Mouse (Mus musculus): ENCODE data around the gene Eef1b2. TPM values are rescaled to one million over a fixed set of nuclear protein-coding genes. Genes with fewer than 3 reads are reported as not detected.
A peak's percentile ranks its signal among the peaks of the same experiment; 100 is the strongest.
"Not testable (repeated sequence)": the region's sequence is repeated elsewhere in the genome, so short reads cannot be mapped to it uniquely, and the experiment has no call there.

Gene Eef1b2
- 130 and 206 TPM in 2 replicates for polyA plus RNA-seq (2012; ENCODE audit: insufficient read depth, low replicate concordance)

GRCm38 (mm10) chr1:63176604-63177421 is at the start of gene Eef1b2, which contains the start of gene Ndufs1:
Gene Eef1b2, plus strand, starts transcription at chr1:63176825.
Gene Ndufs1, minus strand, starts transcription at chr1:63176833.
- no peaks in the 10 kb centered on the region for H3K27me3 ChIP-seq (replicated peaks)
- peak within 1 kb of the TSS; percentile 92 for H3K4me3 ChIP-seq (replicated peaks)
- H3K36me3 ChIP-seq (replicated peaks; ENCODE audit: low read length), result peaks cover 38% of the 10 kb centered on the region
- H3K9me3 ChIP-seq, result no peaks in the 10 kb centered on the region
- TF ChIP-seq FLI1 (IDR thresholded peaks at IDR 0.05; ENCODE audit: low read length) (no peak), GATA1 (IDR thresholded peaks at IDR 0.05; ENCODE audit: borderline replicate concordance, low read length) (no peak)
- H3K4me1 ChIP-seq, result peaks cover 36% of the 10 kb centered on the region

DNA sequence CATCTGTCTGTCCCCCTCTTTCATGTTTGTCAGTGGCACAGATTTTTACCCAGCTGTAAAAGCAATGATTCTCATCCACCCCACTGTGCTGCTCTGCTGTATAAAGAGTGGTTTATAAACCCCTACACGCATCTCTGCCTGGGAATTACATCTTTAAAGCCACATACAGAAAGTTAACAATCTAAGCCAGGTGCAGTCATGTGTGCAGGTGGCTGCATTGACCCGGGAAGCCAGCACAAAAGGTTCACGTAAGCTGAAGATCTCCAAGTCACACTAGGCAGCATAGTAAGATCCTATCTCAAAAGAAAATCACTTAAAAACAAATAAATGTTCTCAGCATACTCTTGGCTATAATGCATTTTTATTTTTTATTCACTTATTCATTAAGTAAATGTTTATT is 47.4 kb upstream of the Eef1b2 start:
- Histone ChIP-seq H3K9me3 (0 out of 2 replicates have a peak, but pooled peaks cover 3% of the 10 kb centered on the region), H3K4me1 (peaks cover 42% of the 10 kb centered on the region), H3K4me3 (replicated peaks) (peak overlapping the region; percentile 23), H3K36me3 (replicated peaks; ENCODE audit: low read length) (peaks cover 57% of the 10 kb centered on the region), H3K27me3 (replicated peaks) (no peaks in the 10 kb centered on the region)
- TF ChIP-seq GATA1 (IDR thresholded peaks at IDR 0.05; ENCODE audit: borderline replicate concordance, low read length) (no peak), FLI1 (IDR thresholded peaks at IDR 0.05; ENCODE audit: low read length) (no peak)

DNA sequence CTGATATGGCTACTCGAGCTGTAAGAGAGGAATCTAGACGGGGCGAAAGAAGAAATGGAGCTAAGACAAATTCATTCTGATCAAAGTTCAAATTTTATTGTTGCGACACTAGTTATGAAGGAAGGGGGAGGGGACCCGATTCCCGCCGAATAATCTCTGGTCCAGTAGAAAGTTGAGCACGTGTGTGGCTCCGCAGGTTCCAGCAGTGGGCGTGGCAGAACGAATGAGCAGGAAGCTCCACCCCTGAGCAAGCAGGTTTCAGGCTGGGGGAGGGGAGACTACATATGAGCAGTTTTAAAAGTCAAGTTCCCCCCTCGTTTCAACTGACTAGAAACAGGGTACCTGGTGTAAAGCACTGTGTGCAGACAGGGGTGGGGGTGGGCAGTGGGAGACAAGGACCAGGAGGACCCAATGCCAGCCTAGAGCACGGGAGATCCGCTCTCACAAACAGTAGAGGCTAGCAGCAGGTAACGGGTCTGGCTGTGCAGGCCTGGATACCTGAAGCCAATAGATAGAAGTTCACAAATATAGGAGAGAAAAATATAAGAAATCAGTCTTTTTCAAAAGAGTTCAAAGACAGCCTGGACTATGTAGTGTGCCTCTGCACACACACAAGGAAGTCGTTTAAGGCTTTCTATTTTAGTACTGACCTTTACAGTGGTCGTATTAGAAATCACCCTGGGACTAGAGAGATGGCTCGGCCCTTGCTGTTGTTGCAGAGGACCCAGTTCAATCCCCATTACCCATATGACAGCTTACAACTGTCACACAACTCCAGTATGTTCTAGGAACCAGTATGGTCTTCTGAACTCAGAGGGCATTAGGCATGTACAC is 46.6 kb upstream of the Eef1b2 start:
- H3K27me3 ChIP-seq (replicated peaks), result no peaks in the 10 kb centered on the region
- H3K36me3 ChIP-seq (replicated peaks; ENCODE audit: low read length), result peaks cover 52% of the 10 kb centered on the region
- peaks cover 42% of the 10 kb centered on the region for H3K4me1 ChIP-seq
- TF ChIP-seq FLI1 (IDR thresholded peaks at IDR 0.05; ENCODE audit: low read length), result no peak
- TF ChIP-seq GATA1 (IDR thresholded peaks at IDR 0.05; ENCODE audit: borderline replicate concordance, low read length), result no peak
- H3K9me3 ChIP-seq, result 0 out of 2 replicates have a peak, but pooled peaks cover 3% of the 10 kb centered on the region
- H3K4me3 ChIP-seq (replicated peaks), result peak overlapping the region; percentile 87

GRCm38 (mm10) chr1:63130883-63131282 is 45.7 kb upstream of the Eef1b2 start:
- H3K36me3 ChIP-seq (replicated peaks; ENCODE audit: low read length), result peaks cover 44% of the 10 kb centered on the region
- TF ChIP-seq FLI1 (IDR thresholded peaks at IDR 0.05; ENCODE audit: low read length) (no peak), GATA1 (IDR thresholded peaks at IDR 0.05; ENCODE audit: borderline replicate concordance, low read length) (no peak)
- H3K9me3 ChIP-seq, result 0 out of 2 replicates have a peak, but pooled peaks cover 3% of the 10 kb centered on the region
- peaks cover 34% of the 10 kb centered on the region for H3K4me1 ChIP-seq
- no peak overlapping the region for H3K4me3 ChIP-seq (replicated peaks)
- H3K27me3 ChIP-seq (replicated peaks), result no peaks in the 10 kb centered on the region

GRCm38 (mm10) chr1:63131766-63132165 is 44.9 kb upstream of the Eef1b2 start:
- H3K27me3 ChIP-seq (replicated peaks), result no peaks in the 10 kb centered on the region
- H3K4me1 ChIP-seq, result peaks cover 32% of the 10 kb centered on the region
- H3K9me3 ChIP-seq, result 0 out of 2 replicates have a peak, but pooled peaks cover 3% of the 10 kb centered on the region
- H3K4me3 ChIP-seq (replicated peaks), result no peak overlapping the region
- TF ChIP-seq GATA1 (IDR thresholded peaks at IDR 0.05; ENCODE audit: borderline replicate concordance, low read length) (no peak), FLI1 (IDR thresholded peaks at IDR 0.05; ENCODE audit: low read length) (no peak)
- peaks cover 41% of the 10 kb centered on the region for H3K36me3 ChIP-seq (replicated peaks; ENCODE audit: low read length)

- H3K27me3 ChIP-seq (replicated peaks), result no peaks in the 10 kb centered on the region
- H3K4me1 ChIP-seq, result peaks cover 37% of the 10 kb centered on the region
- H3K36me3 ChIP-seq (replicated peaks; ENCODE audit: low read length), result peaks cover 37% of the 10 kb centered on the region
- H3K9me3 ChIP-seq, result no peaks in the 10 kb centered on the region
- no peak overlapping the region for H3K4me3 ChIP-seq (replicated peaks)
- no peak for TF ChIP-seq GATA1 (IDR thresholded peaks at IDR 0.05; ENCODE audit: borderline replicate concordance, low read length)
- TF ChIP-seq FLI1 (IDR thresholded peaks at IDR 0.05; ENCODE audit: low read length), result no peak
Measured at GRCm38 (mm10) chr1:63134530-63134929, 42.1 kb upstream of the Eef1b2 start.

GRCm38 (mm10) chr1:63137971-63138370 is 38.7 kb upstream of the Eef1b2 start:
- Histone ChIP-seq H3K36me3 (replicated peaks; ENCODE audit: low read length) (peaks cover 48% of the 10 kb centered on the region), H3K4me1 (peaks cover 22% of the 10 kb centered on the region), H3K4me3 (replicated peaks) (no peak overlapping the region), H3K9me3 (no peaks in the 10 kb centered on the region), H3K27me3 (replicated peaks) (no peaks in the 10 kb centered on the region)
- TF ChIP-seq GATA1 (IDR thresholded peaks at IDR 0.05; ENCODE audit: borderline replicate concordance, low read length), result no peak
- no peak for TF ChIP-seq FLI1 (IDR thresholded peaks at IDR 0.05; ENCODE audit: low read length)

GRCm38 (mm10) chr1:63138586-63138985 is 38.0 kb upstream of the Eef1b2 start:
- H3K9me3 ChIP-seq; H3K4me3 ChIP-seq (replicated peaks); H3K27me3 ChIP-seq (replicated peaks): not testable (repeated sequence)
- Histone ChIP-seq H3K4me1 (peaks cover 22% of the 10 kb centered on the region), H3K36me3 (replicated peaks; ENCODE audit: low read length) (peaks cover 54% of the 10 kb centered on the region)

DNA sequence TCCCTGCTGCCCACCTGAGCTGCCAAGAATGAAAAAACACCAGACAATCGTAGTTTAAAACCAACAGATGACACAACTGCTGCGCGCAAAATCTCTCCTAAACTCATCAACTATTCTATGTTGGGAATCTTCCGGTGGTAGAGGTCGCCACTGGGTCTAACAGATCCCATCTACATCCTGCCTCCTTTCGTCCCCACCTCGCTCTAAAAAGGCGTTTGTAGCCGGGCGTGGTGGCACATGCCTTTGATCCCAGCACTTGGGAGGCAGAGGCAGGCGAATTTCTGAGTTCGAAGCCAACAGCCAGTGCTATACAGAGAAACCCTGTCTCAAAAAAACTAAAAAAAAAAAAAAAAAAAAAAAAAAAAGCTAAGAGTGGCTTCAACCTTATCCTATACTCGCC is 36.4 kb upstream of the Eef1b2 start:
- peaks cover 70% of the 10 kb centered on the region for H3K36me3 ChIP-seq (replicated peaks; ENCODE audit: low read length)

More for the DNA sequence above, 36.4 kb upstream of the Eef1b2 start:
- no peak for TF ChIP-seq FLI1 (IDR thresholded peaks at IDR 0.05; ENCODE audit: low read length)
- no peak for TF ChIP-seq GATA1 (IDR thresholded peaks at IDR 0.05; ENCODE audit: borderline replicate concordance, low read length)
- Histone ChIP-seq H3K9me3 (no peaks in the 10 kb centered on the region), H3K4me3 (replicated peaks) (no peak overlapping the region), H3K27me3 (replicated peaks) (no peaks in the 10 kb centered on the region), H3K4me1 (peaks cover 18% of the 10 kb centered on the region)
